Mouse (Mus musculus) ES-E14 (cell line): Measurements from ENCODE around the gene Rsph9.

Experiments
- CHD2 ChIP-seq: IDR thresholded peaks from 2 replicates; pipeline ENCODE4 v1.6.1; 2014; ENCODE audit warnings: mild to moderate bottlenecking, low read depth, low read length, inconsistent platforms
- HCFC1 ChIP-seq: IDR thresholded peaks from 2 replicates; pipeline ENCODE4 v1.6.1; 2012; ENCODE audit warnings: low read length, inconsistent platforms, borderline replicate concordance; ENCODE audit not compliant: insufficient read depth
- ZNF384 ChIP-seq: IDR thresholded peaks from 2 replicates; pipeline ENCODE4 v1.6.1; 2012; ENCODE audit warnings: low read depth, low read length, inconsistent platforms

GRCm38 (mm10) chr17:46079037-46079436 is 65.0 kb downstream of the Rsph9 start:
- TF ChIP-seq ZNF384 (no peak), HCFC1 (no peak), CHD2 (no peak)
